Mouse (Mus musculus): ENCODE data around the gene Ifrd1.

The Ifrd1 gene

DNA sequence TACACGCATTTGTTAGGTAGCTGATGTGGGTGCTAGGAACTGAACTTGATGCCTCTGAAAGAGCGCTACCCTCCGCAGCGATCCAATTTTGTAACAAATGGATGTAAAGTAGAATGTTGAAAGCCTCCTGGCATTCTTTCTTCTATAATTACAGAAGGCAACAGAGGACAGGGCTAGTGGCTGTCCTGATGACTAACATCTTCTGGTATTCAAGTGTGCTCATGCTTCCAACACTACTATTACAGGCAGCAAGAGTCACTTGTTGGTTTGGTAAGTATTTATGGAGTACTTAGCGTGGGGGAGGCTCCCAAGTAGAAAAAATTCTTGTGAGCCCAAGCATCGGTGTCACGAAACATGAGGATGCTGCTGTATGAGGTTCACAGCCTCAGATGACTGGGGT, 9.1 kb downstream of the Ifrd1 start:
- DNase-seq, result no peak

DNA sequence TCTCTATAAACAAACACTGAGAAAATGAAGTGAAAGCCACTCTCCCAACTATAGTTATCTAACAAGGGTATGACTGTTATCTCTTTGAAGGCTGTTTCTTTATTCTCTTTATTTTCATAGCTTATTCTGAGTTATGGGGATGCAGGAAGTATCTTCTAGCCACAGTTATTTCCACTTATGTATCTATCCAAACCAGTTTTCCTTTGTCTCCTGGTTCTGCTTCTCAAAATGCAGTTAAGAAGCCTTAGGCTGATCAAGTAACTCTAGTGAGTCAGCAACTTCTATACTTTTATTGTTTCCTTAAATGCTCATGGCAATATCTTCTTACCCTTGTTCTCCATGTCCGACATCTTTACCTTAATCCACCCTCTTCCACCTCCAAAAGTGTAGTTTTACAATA, 16.1 kb downstream of the Ifrd1 start:
- DNase-seq, result no peak

DNA sequence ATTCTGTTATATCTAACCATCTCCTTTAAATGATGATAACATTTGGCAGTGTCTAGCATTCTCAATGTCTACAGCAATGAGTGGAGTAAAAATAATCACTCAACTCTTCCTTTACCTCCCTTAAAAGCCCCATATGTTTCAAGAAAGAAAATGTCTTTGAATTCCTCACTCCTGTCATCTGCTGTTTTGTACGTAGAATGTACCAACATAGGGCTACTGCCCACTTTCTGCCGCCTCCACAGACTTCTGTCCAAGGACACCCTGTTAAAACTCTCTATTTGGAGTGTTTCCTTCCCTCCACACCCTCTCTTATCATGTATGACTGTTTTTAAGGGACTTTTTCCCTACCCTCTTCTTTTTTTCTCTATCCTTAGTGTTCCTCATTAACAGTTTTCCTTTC, 16.7 kb downstream of the Ifrd1 start:
- no peak for DNase-seq

DNA sequence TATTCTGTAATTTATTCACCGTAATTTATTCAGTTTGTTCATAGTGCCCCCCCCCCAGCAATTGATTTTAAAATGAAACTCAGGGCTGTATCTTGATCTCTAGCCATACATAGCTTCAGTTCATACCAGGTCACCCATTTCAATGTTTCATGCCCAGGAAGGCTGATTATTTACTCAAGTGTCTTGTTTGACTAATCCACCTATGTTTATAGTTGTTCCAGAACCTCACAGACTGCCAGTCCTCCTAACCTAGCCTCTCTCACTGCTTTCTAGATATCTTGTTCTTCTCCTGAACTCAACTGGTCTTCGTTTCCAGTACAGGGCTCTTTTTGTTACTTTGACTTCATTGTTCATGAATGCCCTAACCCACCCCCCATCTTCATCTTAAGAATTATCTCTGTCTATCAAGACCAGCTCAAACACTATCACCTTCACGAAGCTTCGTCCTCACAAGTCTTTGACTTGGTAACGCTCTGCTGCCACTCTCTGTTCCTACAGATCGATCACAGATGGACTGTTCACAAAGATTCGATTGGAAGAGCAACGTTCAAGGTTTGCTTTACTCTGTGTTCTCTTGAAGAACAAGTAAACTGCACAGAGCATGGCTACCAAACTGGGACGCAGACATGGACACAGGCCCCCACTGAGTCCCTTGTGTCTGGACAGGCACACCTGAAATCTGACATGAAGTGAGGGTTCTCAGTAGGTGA, 24.0 kb downstream of the Ifrd1 start:
- DNase-seq, result no peak

DNA sequence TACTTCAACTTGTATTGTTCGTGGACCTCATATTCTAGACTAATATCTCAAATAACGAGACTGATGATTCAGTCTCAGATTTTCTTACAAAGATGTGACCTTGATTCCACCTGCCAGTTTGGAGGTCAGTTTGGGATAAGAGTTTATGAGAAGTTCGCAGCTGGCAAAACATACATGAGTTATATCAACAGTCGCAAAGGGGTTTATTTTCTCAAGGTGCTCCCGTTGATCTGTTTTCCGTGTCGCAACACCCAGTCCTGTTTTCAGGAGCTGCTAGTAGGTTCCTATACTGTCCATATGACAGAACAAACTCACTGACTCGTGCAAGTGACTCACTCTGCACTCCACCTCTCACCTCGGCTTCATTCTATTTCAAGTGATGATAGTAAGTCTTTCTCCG, 24.6 kb downstream of the Ifrd1 start:
- DNase-seq, result peak; percentile 26

DNA sequence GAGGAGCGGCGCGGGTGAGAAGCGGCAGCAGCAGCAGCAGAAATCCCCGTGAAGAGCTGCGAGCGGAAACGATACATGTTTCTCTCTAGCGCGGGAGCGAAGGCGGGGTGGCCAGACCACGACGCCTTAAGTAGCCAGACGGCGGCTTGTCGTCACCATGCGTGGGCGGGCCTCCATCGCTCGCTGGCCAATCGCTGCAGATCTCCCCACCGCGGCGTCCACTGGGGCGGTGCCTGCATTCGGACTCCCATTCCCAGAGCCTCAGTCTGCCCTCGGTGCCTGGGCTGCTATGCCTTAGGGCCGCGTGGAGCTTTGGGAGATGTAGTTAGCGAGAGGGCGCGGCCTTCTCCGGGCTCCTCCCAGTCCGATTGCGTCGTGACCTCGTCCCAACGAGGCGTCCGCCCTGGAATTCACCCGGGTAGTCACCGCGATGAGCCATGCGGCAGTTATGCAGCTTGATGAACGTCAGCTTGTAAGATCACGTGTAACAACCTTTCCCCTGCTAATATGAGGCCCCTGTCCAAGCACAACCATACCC, 25.2 kb downstream of the Ifrd1 start:
- peak; percentile 99 for DNase-seq

DNA sequence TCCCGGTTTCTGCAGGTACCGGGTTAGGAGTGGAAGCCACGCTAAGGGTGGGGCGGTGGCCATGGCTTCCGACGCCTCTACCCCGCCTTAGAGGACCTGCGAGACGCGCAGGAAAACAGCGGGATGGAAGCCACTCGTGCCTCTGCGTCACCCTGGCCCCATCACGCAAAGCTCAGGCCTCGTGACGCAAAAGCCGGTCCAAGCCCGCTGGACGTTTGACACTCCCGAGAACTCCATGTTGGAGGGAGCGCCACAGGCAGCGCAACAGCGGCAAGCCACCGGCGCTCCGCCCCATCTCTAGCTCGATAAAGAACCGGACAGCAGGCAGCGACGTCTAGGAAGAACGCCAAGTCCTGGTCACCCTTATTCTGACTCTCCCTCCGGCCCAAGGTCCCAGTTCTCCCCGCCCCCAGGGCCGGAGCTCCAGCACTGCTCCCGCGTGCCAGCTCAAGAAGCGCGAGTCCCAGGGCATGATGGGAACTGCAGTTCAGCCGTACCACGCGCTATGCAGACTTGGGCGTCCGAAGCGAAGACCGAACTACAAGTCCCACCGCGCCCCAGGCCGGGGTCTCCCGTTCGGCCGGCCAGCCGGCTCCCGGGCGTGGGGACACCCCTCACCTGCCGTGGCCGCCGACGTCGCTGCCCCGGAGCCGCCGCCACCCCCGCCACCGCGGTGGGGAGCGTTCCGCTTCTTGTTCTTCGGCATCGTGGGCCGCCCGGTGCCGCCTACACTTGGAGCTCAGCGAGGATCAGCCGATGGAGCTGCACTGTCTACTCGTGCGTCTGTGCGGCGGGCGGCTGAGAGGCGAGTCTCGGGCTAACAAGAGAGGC, 25.8 kb downstream of the Ifrd1 start:
- peak; percentile 97 for DNase-seq

DNA sequence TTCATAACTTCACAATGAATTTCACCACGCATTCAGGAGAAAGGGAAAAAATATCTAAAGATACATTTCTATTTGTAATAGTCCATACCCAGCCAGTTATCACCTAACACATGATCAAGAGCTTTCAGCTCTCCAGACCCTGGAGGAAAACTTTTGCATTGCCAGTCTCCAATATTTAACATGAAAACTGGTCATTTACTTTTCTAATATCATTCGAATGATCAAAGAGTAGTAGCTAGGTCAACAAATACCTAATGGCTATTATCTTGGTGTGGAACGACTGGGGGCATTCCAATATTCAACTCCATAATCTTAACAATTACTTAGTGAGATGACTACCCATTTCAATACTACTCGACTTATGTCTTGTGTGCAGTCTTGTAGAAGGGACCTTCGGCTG, 26.7 kb downstream of the Ifrd1 start:
- no peak for DNase-seq

DNA sequence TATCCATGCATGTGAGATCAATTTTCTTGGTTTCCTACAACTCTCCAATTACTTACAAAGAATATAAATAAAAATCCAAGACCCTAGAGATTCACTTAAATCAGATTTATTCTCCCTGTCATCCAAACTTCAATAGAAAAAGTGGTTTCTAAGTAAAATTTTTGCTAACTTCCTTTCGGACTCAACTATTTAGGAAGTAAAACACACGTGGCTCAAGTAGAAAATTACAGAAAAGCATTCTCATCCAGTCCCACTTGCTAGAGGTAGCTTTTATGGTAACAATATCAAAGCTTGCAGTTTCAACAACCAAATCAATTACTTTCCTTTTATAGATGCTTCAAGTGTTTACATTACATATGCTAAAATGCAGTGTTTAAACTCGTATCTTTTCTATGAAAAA, 27.4 kb downstream of the Ifrd1 start:
- no peak for DNase-seq

DNA sequence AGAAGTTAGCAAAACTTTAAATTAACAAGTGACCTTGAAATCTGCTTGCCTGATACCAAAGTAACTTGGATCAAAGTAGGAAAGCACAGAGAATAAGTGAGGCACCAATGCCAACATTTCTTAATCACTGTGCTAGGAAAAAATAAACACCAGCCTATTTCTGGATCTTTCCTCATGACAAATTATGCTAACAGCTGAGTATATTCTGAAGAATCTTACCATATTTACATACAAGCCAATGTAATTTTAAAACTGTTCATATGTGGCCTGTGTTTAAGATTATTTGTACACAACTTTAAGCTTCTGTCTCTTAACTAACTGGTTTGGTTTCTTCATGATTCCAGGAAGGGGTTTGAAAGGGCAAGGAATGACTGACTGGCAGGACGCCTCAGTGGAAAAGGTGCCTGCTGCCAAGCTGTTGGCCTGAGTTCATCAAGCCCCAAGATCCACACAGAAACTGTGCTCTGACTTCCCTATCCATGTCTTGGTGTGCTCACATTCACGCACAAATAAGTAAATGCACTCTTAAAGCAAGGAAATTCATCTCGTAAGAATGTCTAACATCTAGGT, 28.2 kb downstream of the Ifrd1 start:
- peak; percentile 25 for DNase-seq

DNA sequence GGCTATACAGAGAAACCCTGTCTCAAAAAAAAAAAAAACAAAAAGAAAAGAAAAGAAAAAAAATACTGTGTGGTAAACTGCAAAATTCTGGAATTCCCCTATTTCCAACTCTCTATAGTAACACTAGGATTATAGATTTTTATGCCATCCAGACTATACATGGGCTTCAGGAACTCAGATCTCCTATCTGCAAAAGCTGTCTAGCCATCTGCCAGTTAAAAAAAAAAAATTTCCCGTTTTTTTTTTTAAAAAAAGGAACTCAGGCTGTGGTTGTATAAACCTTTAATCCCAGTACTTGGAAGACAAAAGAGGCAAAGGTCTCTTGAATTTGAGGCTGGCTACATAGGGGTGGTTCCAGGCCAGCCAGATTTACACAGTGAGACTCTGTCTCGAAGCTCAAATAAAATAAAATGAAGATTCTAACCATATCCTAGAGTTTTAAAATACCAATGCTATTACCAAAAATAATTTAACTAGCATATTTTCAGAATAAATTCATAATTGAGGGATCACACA, 29.8 kb downstream of the Ifrd1 start:
- no peak for DNase-seq

DNA sequence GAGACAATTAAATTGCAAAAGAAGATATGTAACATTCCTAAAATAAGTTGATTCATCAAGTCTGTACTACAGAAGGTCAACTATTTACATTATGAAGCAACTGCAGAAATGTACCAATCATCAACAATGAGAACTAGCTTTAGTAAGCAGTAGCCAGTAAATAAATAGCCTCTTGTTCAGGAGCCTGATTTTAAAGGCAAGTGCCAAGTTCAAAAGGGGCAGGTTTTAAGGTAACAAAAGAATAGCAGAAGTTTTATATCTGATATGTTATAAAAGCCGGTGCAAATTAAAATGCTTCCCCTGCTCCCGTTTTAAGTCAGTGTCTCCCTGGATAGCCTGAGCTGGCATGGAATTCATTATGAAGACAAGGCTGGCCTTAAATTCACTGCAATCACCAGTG, 30.5 kb downstream of the Ifrd1 start:
- DNase-seq, result no peak

DNA sequence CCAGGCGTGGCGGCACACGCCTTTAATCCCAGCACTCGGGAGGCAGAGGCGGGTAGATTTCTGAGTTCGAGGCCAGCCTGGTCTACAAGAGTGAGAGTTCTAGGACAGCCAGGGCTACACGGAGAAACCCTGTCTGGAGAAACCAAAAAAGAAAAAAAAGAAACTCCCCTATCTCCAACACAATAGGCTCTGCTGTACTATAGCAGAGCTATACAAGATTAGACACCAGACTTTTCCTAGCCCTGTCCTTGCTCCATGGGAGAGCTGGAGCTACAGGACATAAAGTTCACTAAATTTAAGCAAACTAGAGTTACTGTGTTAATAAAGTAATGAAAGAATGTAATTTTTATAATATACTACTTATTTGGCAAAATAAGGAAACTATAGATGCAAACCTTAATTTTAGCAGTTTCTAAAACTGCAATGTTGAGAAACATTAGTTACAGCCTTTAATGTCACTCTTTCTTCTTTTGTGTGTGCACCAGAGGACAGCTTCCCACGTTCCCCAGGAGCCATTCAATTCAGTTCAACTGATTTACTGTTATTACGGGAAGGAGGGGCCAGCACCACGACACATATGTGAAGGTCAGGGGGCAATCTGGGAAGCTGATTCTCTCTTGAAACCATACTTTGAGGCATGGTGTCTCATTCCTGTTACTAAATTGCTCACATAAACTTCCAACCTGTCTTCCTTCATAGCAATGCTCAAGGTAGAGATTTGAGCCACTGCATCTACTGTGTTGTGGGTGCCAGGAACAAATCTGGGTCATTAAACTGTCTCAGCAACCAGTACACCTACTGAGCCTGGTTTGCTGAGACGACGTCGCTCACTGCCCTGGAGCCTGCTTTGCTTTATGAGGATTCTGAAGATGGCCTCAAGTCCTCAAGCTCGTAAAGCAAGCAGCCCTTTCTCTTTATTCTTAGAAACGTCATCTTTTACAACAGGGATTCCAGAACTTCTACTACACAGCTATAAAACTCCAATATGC, 33.1 kb downstream of the Ifrd1 start:
- no peak for DNase-seq

DNA sequence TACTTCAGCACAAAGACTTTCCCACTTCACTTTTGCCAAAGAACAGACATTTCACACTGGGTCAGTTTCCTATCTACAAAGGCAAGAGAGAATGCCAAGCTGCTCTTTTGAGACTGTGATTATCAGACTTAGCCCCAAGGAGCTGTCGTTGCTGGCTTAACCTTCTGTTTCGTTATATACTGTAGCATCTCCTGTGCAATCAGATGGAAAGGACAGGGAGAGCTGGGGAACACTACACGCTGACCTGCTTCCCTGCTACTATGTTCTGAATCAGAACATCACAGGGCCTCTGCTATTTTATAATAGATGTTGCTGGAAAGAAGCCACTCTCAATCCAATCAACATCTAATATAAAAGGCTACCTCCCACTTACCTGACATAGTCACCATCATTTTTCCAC, 39.3 kb downstream of the Ifrd1 start:
- DNase-seq, result no peak

DNA sequence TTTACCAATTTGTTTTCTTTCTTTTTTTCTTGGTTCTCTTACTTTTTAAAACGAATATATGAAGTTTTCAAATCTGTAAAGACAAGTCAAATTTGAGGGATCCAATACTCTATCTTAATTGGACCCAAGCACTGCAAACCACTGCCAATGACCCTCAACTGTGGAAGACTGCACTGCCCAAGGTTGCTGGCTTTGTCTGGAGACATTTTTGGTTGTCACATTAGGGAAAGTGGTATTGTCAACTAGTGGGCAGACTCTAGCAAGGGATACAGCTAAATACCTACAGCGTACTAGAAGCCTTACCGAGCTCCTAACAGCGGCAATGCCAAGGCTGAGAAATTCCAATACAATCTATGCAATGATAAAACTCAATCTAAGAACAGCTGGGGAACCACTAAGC, 40.4 kb downstream of the Ifrd1 start:
- no peak for DNase-seq

DNA sequence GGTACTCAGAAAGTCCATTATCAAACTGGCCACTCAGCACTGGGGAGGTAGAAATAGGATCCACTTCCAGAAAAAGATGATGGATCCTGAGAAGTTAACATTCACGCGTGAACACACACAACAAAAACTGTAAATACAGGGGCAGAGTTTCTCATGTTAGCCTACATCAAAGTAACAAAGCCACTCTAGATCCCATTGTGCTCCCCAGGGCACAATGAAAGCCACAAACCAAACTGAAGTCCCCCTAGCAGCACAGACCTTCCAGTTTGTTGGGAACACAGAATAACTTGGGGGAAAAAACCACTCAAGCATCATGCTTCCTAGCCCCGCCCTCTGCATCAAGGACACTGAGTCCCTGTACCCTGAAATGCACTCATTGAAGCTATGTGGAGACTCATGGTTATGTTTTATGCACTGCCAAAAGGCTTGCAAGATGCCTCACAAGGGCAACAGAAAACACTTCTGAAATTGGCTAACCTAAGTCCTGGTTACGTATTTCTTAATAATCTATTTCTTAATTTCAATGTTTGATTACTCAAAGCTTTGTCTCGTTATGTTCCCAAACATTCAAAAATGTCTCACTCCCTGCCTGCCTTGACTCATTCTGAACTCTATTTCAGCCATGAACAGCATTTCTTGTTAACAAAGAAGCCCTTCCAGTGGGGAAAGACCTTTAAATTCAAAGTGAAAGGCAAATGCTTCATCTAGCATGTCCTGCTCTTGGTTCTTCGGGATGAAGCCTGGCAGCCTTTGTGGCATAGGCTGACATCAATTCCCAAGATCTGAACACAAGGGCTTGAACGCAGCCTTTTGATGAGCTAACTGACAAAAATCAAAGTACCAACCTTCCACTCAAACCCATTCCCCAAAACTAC, 45.9 kb downstream of the Ifrd1 start:
- DNase-seq, result no peak

DNA sequence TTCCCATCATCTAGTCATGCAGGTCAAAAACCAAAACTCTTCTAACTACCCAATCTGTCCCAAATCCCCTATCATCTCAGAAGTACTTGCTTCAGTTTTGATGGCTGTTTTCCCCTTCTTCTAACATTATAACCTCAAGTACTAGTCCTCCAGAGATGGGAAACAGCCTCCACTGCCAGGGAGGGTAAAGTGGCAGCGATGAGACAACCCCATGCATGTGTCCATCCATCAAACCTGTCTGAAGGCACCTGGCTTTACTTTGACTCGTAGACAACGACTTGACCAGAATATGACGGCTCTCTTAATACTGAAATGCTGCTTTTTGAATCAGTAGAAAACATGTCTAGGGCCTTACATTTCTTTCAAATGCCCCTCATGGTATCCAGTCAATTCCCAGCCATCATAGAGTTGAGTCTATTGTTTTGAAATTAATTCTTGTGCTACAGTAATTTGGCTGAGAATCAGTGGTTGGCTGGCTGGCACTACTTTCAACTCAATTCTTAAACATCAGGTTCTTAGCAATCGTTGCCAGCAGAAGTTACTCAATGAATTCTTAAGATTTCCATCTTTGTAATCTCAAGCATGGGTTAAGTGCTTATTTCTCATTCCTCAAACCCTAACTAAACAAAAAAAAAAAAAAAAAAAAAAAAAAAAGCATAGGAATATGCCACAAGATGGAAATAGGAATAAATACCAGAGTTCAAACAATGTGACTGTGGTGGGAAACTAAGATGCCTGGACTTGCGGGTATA, 47.6 kb downstream of the Ifrd1 start:
- no peak for DNase-seq

DNA sequence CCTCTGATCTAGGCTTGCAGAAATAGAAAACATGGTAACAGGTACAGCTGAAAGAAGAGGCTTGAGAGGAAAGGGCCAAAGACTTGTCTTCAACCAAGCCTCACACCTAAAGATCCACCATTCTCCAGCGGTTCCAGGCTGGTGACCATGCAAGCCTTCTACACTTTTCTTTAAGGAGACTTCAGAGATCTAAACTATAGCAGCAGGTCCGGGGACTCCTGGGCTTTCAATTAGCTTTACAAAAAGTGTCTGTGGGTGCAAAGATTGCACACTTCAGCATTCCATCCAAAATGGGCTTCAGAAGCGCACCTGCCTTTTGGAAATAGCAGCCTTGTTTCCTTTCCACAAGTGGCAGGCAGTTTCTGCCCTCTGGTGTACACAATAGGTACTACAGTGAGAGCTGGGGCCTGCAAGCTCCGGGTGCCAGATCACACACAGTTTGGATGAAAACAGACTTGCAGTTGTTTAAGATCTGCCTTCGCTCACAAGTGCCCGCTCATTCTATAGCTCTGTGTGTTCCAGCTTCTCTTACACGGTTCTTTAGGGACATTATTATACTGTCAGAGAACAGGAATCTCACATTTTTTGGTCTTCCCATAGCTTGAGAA, 48.4 kb downstream of the Ifrd1 start:
- DNase-seq, result peak; percentile 29

DNA sequence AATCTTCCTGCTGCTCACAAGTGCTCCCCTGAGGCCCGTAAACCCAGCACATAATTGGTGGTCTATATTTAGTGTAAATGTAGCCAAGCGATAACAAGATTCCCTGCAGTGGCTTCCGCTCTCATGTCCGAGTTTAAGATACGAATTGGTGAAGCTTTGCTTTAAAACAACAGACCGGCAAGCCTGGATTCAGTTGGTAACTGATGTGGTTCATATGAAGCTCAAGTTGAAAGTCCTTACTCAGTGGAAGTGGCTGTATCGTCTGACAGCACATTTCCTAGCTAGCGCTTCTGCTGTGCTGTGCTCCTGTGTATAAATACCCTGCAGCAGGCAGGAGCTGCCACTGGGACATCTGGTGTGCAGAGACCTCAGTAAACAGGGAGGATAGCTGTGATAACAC, 49.0 kb downstream of the Ifrd1 start, which contains the start of gene Lsmem1:
Gene Lsmem1, minus strand, starts transcription at position 189 of the 400 bp plus-strand sequence.
- DNase-seq, result no peak

DNA sequence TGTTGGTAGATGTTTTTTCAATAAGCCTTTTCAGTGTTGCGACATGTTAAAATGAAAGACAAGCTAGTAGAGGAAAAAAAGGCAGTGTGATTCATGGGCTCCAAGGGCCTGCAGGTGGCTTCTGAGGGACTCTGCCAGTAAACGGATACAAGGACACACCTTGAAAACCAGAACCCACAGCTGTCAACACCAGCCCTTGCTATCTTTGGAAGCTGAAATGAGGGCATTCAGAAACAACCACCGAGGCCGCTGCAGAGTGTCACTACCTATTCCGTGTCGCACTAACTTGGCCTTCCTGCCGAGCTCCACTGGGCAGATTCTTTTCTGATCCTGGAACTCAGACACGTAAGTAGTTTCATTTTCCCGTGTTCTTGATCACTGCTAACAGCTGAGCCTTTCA, 49.9 kb downstream of the Ifrd1 start:
- no peak for DNase-seq
